Mouse (Mus musculus): ENCODE measurements around the gene Ipo4. TPM values are rescaled to one million over a fixed set of nuclear protein-coding genes. Genes with fewer than 3 reads are reported as not detected.

The Ipo4 gene
- polyA plus RNA-seq, 1 experiment from 2014 or later: 24.6 TPM

GRCm38 (mm10) chr14:55659960-55660573, 24.3 kb upstream of the Ipo4 start, which contains the start of gene Mdp1:
TSS of gene Mdp1 (minus strand) at chr14:55660508.
- H3K9ac ChIP-seq (ENCODE audit: low read depth, low read length): peak within 1 kb of the TSS; percentile 67
- under 1% methylated on average over 39 of the region's 39 CpGs for WGBS (ENCODE audit: insufficient replicate concordance)
- peaks cover 17% of the 10 kb centered on the region for H3K4me1 ChIP-seq (ENCODE audit: control insufficient read depth, low read depth, low read length)
- H3K4me3 ChIP-seq (ENCODE audit: low read depth, low read length): peak within 1 kb of the TSS; percentile 73
- H3K27me3 ChIP-seq (ENCODE audit: control insufficient read depth, insufficient read depth, low read depth, low read length): no peaks in the 10 kb centered on the region
- peak within 1 kb of the TSS; percentile 45 for H3K27ac ChIP-seq (ENCODE audit: low read length)
- no peaks in the 10 kb centered on the region for H3K9me3 ChIP-seq (replicated peaks; ENCODE audit: control insufficient read depth, low read length)
- peak; percentile 94 for ATAC-seq (ENCODE audit: low read depth)
- H3K36me3 ChIP-seq (ENCODE audit: control insufficient read depth, insufficient read depth): peaks cover 8% of the 10 kb centered on the region
- peak within 1 kb of the TSS; percentile 69 for H3K4me2 ChIP-seq (ENCODE audit: low read depth, low read length)

GRCm38 (mm10) chr14:55658011-55658410, 22.3 kb upstream of the Ipo4 start:
- Histone ChIP-seq H3K4me1 (ENCODE audit: control insufficient read depth, low read depth, low read length) (peaks cover 17% of the 10 kb centered on the region), H3K36me3 (ENCODE audit: control insufficient read depth, insufficient read depth) (peaks cover 8% of the 10 kb centered on the region), H3K4me2 (ENCODE audit: low read depth, low read length) (no peak overlapping the region), H3K9me3 (replicated peaks; ENCODE audit: control insufficient read depth, low read length) (no peaks in the 10 kb centered on the region), H3K27ac (ENCODE audit: low read length) (no peak overlapping the region), H3K9ac (ENCODE audit: low read depth, low read length) (no peak overlapping the region), H3K4me3 (ENCODE audit: low read depth, low read length) (no peak overlapping the region), H3K27me3 (ENCODE audit: control insufficient read depth, insufficient read depth, low read depth, low read length) (no peaks in the 10 kb centered on the region)
- no peak for ATAC-seq (ENCODE audit: low read depth)
- 79% methylated on average over 5 of the region's 5 CpGs for WGBS (ENCODE audit: insufficient replicate concordance)

- no peak overlapping the region for H3K27ac ChIP-seq (ENCODE audit: low read length)
- ATAC-seq (ENCODE audit: low read depth): no peak
- WGBS (ENCODE audit: insufficient replicate concordance): 68% methylated on average over 3 of the region's 3 CpGs
Measured at GRCm38 (mm10) chr14:55656935-55657334, 21.2 kb upstream of the Ipo4 start.

GRCm38 (mm10) chr14:55651528-55651927, 15.8 kb upstream of the Ipo4 start:
- 74% methylated on average over 7 of the region's 7 CpGs for WGBS (ENCODE audit: insufficient replicate concordance)
- Histone ChIP-seq H3K27me3 (ENCODE audit: control insufficient read depth, insufficient read depth, low read depth, low read length) (no peaks in the 10 kb centered on the region), H3K36me3 (ENCODE audit: control insufficient read depth, insufficient read depth) (no peaks in the 10 kb centered on the region), H3K9ac (ENCODE audit: low read depth, low read length) (no peak overlapping the region), H3K4me2 (ENCODE audit: low read depth, low read length) (no peak overlapping the region), H3K4me1 (ENCODE audit: control insufficient read depth, low read depth, low read length) (no peaks in the 10 kb centered on the region), H3K27ac (ENCODE audit: low read length) (no peak overlapping the region), H3K4me3 (ENCODE audit: low read depth, low read length) (no peak overlapping the region), H3K9me3 (replicated peaks; ENCODE audit: control insufficient read depth, low read length) (no peaks in the 10 kb centered on the region)
- ATAC-seq (ENCODE audit: low read depth): no peak

More at GRCm38 (mm10) chr14:55656935-55657334, 21.2 kb upstream of the Ipo4 start:
- H3K4me2 ChIP-seq (ENCODE audit: low read depth, low read length): no peak overlapping the region
- H3K4me1 ChIP-seq (ENCODE audit: control insufficient read depth, low read depth, low read length): peaks cover 17% of the 10 kb centered on the region
- peaks cover 4% of the 10 kb centered on the region; the same call in 1 of the 2 replicates for H3K36me3 ChIP-seq (ENCODE audit: control insufficient read depth, insufficient read depth)
- no peaks in the 10 kb centered on the region for H3K9me3 ChIP-seq (replicated peaks; ENCODE audit: control insufficient read depth, low read length)
- H3K9ac ChIP-seq (ENCODE audit: low read depth, low read length): no peak overlapping the region
- H3K4me3 ChIP-seq (ENCODE audit: low read depth, low read length): no peak overlapping the region
- no peaks in the 10 kb centered on the region for H3K27me3 ChIP-seq (ENCODE audit: control insufficient read depth, insufficient read depth, low read depth, low read length)

- 65% methylated on average over 2 of the region's 2 CpGs for WGBS (ENCODE audit: insufficient replicate concordance)
- no peak for ATAC-seq (ENCODE audit: low read depth)
Measured at GRCm38 (mm10) chr14:55649884-55650283, 14.1 kb upstream of the Ipo4 start, which contains the start of gene Tssk4. TSS of gene Tssk4 (plus strand) at chr14:55650184.

GRCm38 (mm10) chr14:55644261-55644888, 8.6 kb upstream of the Ipo4 start:
- peak overlapping the region; percentile 99 for H3K4me3 ChIP-seq (ENCODE audit: low read depth, low read length)
- peaks cover 28% of the 10 kb centered on the region for H3K4me1 ChIP-seq (ENCODE audit: control insufficient read depth, low read depth, low read length)
- peak overlapping the region; percentile 98 for H3K9ac ChIP-seq (ENCODE audit: low read depth, low read length)
- H3K27ac ChIP-seq (ENCODE audit: low read length): peak overlapping the region; percentile 93
- 15% methylated on average over 17 of the region's 17 CpGs for WGBS (ENCODE audit: insufficient replicate concordance)
- peaks cover 21% of the 10 kb centered on the region for H3K36me3 ChIP-seq (ENCODE audit: control insufficient read depth, insufficient read depth)
- H3K4me2 ChIP-seq (ENCODE audit: low read depth, low read length): peak overlapping the region; percentile 85
- H3K9me3 ChIP-seq (replicated peaks; ENCODE audit: control insufficient read depth, low read length): no peaks in the 10 kb centered on the region
- no peaks in the 10 kb centered on the region for H3K27me3 ChIP-seq (ENCODE audit: control insufficient read depth, insufficient read depth, low read depth, low read length)
- no peak for ATAC-seq (ENCODE audit: low read depth)

More at GRCm38 (mm10) chr14:55649884-55650283, 14.1 kb upstream of the Ipo4 start, which contains the start of gene Tssk4:
- Histone ChIP-seq H3K36me3 (ENCODE audit: control insufficient read depth, insufficient read depth) (peaks cover 4% of the 10 kb centered on the region; the same call in 1 of the 2 replicates), H3K27me3 (ENCODE audit: control insufficient read depth, insufficient read depth, low read depth, low read length) (no peaks in the 10 kb centered on the region), H3K9me3 (replicated peaks; ENCODE audit: control insufficient read depth, low read length) (no peaks in the 10 kb centered on the region), H3K9ac (ENCODE audit: low read depth, low read length) (no peak within 1 kb of the TSS), H3K4me1 (ENCODE audit: control insufficient read depth, low read depth, low read length) (peaks cover 8% of the 10 kb centered on the region), H3K4me3 (ENCODE audit: low read depth, low read length) (no peak within 1 kb of the TSS), H3K27ac (ENCODE audit: low read length) (no peak within 1 kb of the TSS), H3K4me2 (ENCODE audit: low read depth, low read length) (no peak within 1 kb of the TSS)

GRCm38 (mm10) chr14:55643060-55643907, 7.5 kb upstream of the Ipo4 start, which contains the start of gene Tm9sf1:
TSS of gene Tm9sf1 (minus strand) at chr14:55643806.
- under 1% methylated on average over 87 of the region's 89 CpGs for WGBS (ENCODE audit: insufficient replicate concordance)

GRCm38 (mm10) chr14:55642679-55643059, 6.9 kb upstream of the Ipo4 start:
- H3K9me3 ChIP-seq (replicated peaks; ENCODE audit: control insufficient read depth, low read length): no peaks in the 10 kb centered on the region
- 19% methylated on average over 8 of the region's 8 CpGs for WGBS (ENCODE audit: insufficient replicate concordance)
- 0 out of 2 replicates have a peak, but pooled peaks have one; percentile 2 for ATAC-seq (ENCODE audit: low read depth)
- peak overlapping the region; percentile 93 for H3K27ac ChIP-seq (ENCODE audit: low read length)
- H3K4me1 ChIP-seq (ENCODE audit: control insufficient read depth, low read depth, low read length): peaks cover 28% of the 10 kb centered on the region
- H3K36me3 ChIP-seq (ENCODE audit: control insufficient read depth, insufficient read depth): peaks cover 32% of the 10 kb centered on the region
- H3K9ac ChIP-seq (ENCODE audit: low read depth, low read length): peak overlapping the region; percentile 98
- H3K4me3 ChIP-seq (ENCODE audit: low read depth, low read length): peak overlapping the region; percentile 99
- H3K4me2 ChIP-seq (ENCODE audit: low read depth, low read length): peak overlapping the region; percentile 85
- no peaks in the 10 kb centered on the region for H3K27me3 ChIP-seq (ENCODE audit: control insufficient read depth, insufficient read depth, low read depth, low read length)

More at GRCm38 (mm10) chr14:55643060-55643907, 7.5 kb upstream of the Ipo4 start, which contains the start of gene Tm9sf1:
- Histone ChIP-seq H3K9me3 (replicated peaks; ENCODE audit: control insufficient read depth, low read length) (no peaks in the 10 kb centered on the region), H3K36me3 (ENCODE audit: control insufficient read depth, insufficient read depth) (peaks cover 27% of the 10 kb centered on the region), H3K27me3 (ENCODE audit: control insufficient read depth, insufficient read depth, low read depth, low read length) (no peaks in the 10 kb centered on the region), H3K9ac (ENCODE audit: low read depth, low read length) (peak within 1 kb of the TSS; percentile 98), H3K27ac (ENCODE audit: low read length) (peak within 1 kb of the TSS; percentile 93), H3K4me3 (ENCODE audit: low read depth, low read length) (peak within 1 kb of the TSS; percentile 99), H3K4me2 (ENCODE audit: low read depth, low read length) (peak within 1 kb of the TSS; percentile 85), H3K4me1 (ENCODE audit: control insufficient read depth, low read depth, low read length) (peaks cover 28% of the 10 kb centered on the region)
- ATAC-seq (ENCODE audit: low read depth): peak; percentile 87
